Mouse (Mus musculus): Measurements from ENCODE around the gene Timm50. TPM values are rescaled to one million over a fixed set of nuclear protein-coding genes. Genes with fewer than 3 reads are reported as not detected.

The Timm50 gene
- polyA plus RNA-seq, 1 experiment = 58.6 TPM

DNA sequence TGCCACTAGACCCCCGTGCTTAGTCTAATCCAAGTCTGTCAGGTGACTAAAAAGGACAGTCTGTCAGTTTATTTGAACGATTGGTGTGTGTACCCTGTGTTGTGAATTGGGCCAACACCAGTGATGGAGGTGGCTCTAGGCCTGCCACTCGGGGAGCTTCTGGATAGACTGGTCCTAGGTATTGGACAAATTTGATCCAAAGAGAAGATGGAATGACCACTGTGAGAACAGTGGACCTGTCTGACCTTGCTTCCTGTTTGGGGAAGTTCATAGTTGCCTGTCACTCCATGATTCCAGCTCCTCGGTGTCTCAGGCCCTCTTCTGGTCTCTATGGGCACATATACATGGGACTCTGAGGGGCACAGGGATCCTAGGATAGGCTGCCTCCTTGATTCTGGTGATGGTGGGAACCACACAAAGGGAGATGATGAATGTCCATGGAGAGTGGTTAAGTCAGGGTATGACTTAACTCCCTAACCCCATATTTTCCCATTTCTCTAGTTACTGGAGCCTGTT, 39.9 kb upstream of the Timm50 start:
- H3K4me3 ChIP-seq (ENCODE audit: insufficient read depth, low read length) = peak overlapping the region; percentile 50; the same call in 1 of the 2 replicates
- TF ChIP-seq POLR2A (IDR thresholded peaks at IDR 0.05; ENCODE audit: extremely low read depth, insufficient read depth, low read length) (no peak), CTCF (IDR thresholded peaks at IDR 0.05; ENCODE audit: extremely low read depth, insufficient read depth, low read length) (no peak)

DNA sequence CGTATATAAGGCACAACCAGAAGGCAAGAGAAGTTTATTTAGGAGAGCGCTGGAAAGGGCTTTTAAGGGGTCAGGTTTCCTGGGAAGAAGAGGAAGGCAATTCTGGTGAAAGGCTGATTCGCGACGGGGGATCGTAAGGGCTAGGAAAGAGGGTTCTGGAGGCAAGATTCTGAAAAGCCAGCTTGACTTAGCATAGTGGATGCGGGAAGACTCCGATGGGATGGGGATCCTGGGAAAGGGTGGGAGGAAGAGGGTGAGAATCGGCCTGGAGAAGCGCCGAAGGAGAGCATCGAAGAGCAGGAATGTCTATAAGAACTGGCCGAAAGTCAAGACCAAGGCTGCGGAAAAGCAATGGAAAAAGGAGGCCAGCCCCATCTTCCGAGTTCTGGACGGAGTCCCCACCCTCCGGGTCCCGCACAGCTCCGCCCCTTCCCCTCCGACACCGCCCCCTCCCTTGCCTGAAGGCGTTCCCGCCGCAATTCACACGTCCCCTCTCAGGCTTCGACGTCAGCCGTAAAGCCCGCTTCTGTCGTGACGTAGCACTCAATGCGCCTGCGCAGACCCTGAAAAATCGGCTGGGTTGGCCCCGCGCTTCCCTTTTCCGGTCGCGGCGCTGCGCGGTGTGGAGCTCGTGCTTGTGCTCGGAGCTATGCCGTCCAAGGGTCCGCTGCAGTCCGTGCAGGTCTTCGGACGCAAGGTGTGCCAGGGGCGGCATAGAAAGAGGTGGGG, 38.4 kb upstream of the Timm50 start, which contains the start of gene Rps16:
Rps16 (plus strand) TSS at position 498 of the 729 bp plus-strand sequence.
- Histone ChIP-seq H3K27ac (ENCODE audit: insufficient read depth, low read length) (peak within 1 kb of the TSS; percentile 44; the same call in 1 of the 2 replicates), H3K4me1 (ENCODE audit: control insufficient read depth, insufficient read depth, low read length) (no peaks in the 10 kb centered on the region), H3K4me3 (ENCODE audit: insufficient read depth, low read length) (peak within 1 kb of the TSS; percentile 50)
- TF ChIP-seq POLR2A (IDR thresholded peaks at IDR 0.05; ENCODE audit: extremely low read depth, insufficient read depth, low read length) (peak; percentile 80), CTCF (IDR thresholded peaks at IDR 0.05; ENCODE audit: extremely low read depth, insufficient read depth, low read length) (no peak)

More for the DNA sequence above, 39.9 kb upstream of the Timm50 start:
- Histone ChIP-seq H3K27ac (ENCODE audit: insufficient read depth, low read length) (no peak overlapping the region), H3K4me1 (ENCODE audit: control insufficient read depth, insufficient read depth, low read length) (no peaks in the 10 kb centered on the region)

- TF ChIP-seq CTCF (IDR thresholded peaks at IDR 0.05; ENCODE audit: extremely low read depth, insufficient read depth, low read length) = no peak
- no peak for TF ChIP-seq POLR2A (IDR thresholded peaks at IDR 0.05; ENCODE audit: extremely low read depth, insufficient read depth, low read length)
- Histone ChIP-seq H3K27ac (ENCODE audit: insufficient read depth, low read length) (no peak overlapping the region), H3K4me1 (ENCODE audit: control insufficient read depth, insufficient read depth, low read length) (no peaks in the 10 kb centered on the region), H3K4me3 (ENCODE audit: insufficient read depth, low read length) (no peak overlapping the region)
Measured at GRCm38 (mm10) chr7:28348601-28349000, 36.7 kb upstream of the Timm50 start.

- no peak overlapping the region for H3K4me3 ChIP-seq (ENCODE audit: insufficient read depth, low read length)
- TF ChIP-seq POLR2A (IDR thresholded peaks at IDR 0.05; ENCODE audit: extremely low read depth, insufficient read depth, low read length) = no peak
- TF ChIP-seq CTCF (IDR thresholded peaks at IDR 0.05; ENCODE audit: extremely low read depth, insufficient read depth, low read length) = no peak
- H3K4me1 ChIP-seq (ENCODE audit: control insufficient read depth, insufficient read depth, low read length) = no peaks in the 10 kb centered on the region
- no peak overlapping the region for H3K27ac ChIP-seq (ENCODE audit: insufficient read depth, low read length)
Measured at GRCm38 (mm10) chr7:28347746-28348145, 35.9 kb upstream of the Timm50 start.

DNA sequence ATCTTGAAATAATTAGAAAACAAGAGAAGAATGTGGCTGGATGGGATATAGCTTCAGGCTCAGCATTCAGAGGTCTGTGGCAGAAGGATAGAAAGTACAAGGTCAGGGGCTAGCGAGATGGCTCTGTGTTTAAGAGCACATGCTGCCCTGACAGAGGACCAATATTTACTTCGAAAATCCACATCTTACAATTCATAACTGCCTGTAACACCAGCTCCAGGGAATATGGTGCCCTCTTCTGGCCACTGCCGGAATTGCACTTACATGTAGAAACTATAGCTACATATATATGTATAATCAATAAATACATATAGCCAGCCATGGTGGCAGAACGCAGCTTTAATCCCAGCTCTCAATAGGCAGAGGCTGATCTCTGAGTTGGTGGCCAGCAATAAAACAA, 32.8 kb upstream of the Timm50 start:
- H3K27ac ChIP-seq (ENCODE audit: insufficient read depth, low read length) = no peak overlapping the region
- H3K4me1 ChIP-seq (ENCODE audit: control insufficient read depth, insufficient read depth, low read length) = no peaks in the 10 kb centered on the region
- H3K4me3 ChIP-seq (ENCODE audit: insufficient read depth, low read length) = no peak overlapping the region
- no peak for TF ChIP-seq POLR2A (IDR thresholded peaks at IDR 0.05; ENCODE audit: extremely low read depth, insufficient read depth, low read length)
- TF ChIP-seq CTCF (IDR thresholded peaks at IDR 0.05; ENCODE audit: extremely low read depth, insufficient read depth, low read length) = peak; percentile 68

- Histone ChIP-seq H3K4me1 (ENCODE audit: control insufficient read depth, insufficient read depth, low read length) (peaks cover 2% of the 10 kb centered on the region; the same call in 1 of the 2 replicates), H3K27ac (ENCODE audit: insufficient read depth, low read length) (no peak overlapping the region), H3K4me3 (ENCODE audit: insufficient read depth, low read length) (no peak overlapping the region)
- TF ChIP-seq POLR2A (IDR thresholded peaks at IDR 0.05; ENCODE audit: extremely low read depth, insufficient read depth, low read length) (no peak), CTCF (IDR thresholded peaks at IDR 0.05; ENCODE audit: extremely low read depth, insufficient read depth, low read length) (no peak)
Measured at GRCm38 (mm10) chr7:28341381-28341780, 29.5 kb upstream of the Timm50 start.

GRCm38 (mm10) chr7:28339213-28339917, 27.5 kb upstream of the Timm50 start:
- H3K27ac ChIP-seq (ENCODE audit: insufficient read depth, low read length) = peak overlapping the region; percentile 25; the same call in 1 of the 2 replicates
- peaks cover 2% of the 10 kb centered on the region; the same call in 1 of the 2 replicates for H3K4me1 ChIP-seq (ENCODE audit: control insufficient read depth, insufficient read depth, low read length)
- peak overlapping the region; percentile 77 for H3K4me3 ChIP-seq (ENCODE audit: insufficient read depth, low read length)
- TF ChIP-seq POLR2A (IDR thresholded peaks at IDR 0.05; ENCODE audit: extremely low read depth, insufficient read depth, low read length) (no peak), CTCF (IDR thresholded peaks at IDR 0.05; ENCODE audit: extremely low read depth, insufficient read depth, low read length) (no peak)

DNA sequence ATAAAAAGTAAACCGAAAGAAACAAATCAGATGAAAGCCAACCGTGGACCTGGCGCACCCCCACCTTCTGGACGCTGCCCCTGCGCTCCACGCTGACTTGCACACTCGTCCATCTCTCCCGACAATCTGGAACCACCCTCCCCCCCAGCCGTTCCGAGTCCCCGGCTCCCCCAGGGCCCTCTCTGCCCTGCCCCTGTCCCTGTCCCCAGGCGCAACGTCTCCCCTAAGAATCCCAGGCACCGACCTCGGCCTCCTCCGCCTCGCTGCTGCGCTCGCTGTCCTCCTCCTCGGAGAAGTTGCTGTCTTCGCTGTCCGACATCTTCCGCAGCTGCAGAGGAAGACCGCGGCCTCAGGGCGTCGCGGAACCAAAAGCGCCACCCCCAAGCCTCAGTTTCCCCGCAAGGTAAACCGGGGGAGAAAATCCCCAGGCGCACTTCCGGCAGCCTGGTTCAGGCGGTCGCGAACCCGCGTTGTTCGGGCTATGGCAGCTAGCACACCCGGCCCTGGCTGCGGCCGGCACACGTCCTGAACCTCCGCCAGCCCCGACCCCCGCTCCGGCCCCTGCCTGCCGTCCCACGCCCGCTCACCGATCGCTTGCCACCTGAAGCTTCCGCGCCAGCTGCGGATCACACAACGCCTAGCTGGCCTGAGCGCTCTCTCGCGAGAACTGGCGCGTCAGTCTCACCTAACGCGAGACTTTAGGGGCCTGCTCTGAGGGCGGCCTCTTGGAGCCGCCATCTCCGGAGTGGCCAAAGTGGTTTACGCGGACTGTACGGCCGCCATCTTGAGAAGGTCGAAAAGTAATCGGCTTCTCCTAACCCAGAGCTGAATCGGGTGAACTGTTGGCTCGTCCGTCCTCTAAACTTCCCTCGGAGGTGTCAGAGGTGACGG, 26.5 kb upstream of the Timm50 start, which contains the start of gene Supt5:
Supt5 (minus strand) TSS at position 639 of the 891 bp plus-strand sequence.
- TF ChIP-seq CTCF (IDR thresholded peaks at IDR 0.05; ENCODE audit: extremely low read depth, insufficient read depth, low read length) = no peak
- peak; percentile 83 for TF ChIP-seq POLR2A (IDR thresholded peaks at IDR 0.05; ENCODE audit: extremely low read depth, insufficient read depth, low read length)
- Histone ChIP-seq H3K4me1 (ENCODE audit: control insufficient read depth, insufficient read depth, low read length) (peaks cover 2% of the 10 kb centered on the region; the same call in 1 of the 2 replicates), H3K27ac (ENCODE audit: insufficient read depth, low read length) (peak within 1 kb of the TSS; percentile 25; the same call in 1 of the 2 replicates), H3K4me3 (ENCODE audit: insufficient read depth, low read length) (peak within 1 kb of the TSS; percentile 77)
